Mouse (Mus musculus): ENCODE results near the gene Cers4.

DNA sequence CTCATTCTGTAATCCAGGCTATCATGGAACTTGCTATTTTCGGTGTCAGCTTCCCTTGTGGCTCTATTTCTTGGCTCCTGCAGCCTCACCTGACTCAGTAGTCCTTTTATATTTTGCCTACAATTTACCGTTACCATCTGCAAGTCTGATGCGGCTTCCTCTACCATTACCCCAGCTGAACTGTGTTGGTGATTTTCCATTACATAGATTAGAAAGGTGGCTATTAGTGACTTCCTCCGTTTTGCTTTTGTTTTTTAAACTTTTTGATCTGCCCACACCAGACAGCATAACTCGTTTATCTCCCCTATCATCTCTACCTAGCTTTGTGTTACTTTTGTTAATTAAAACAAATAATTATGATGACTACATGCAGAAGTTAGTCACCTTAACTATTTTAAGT lies 14.7 kb downstream of the Cers4 start:
- TF ChIP-seq CHD2 (IDR thresholded peaks at IDR 0.05; ENCODE audit: low read depth, low read length) (no peak), MAFK (IDR thresholded peaks at IDR 0.05; ENCODE audit: insufficient read depth, low read depth, low read length) (no peak), HCFC1 (IDR thresholded peaks at IDR 0.05; ENCODE audit: borderline replicate concordance, insufficient read depth, low read length) (no peak)
